Mouse (Mus musculus) stomach, embryonic 14.5 days (tissue): ENCODE results near the gene Dazl. TPM values are rescaled to one million over a fixed set of nuclear protein-coding genes. Genes with fewer than 3 reads are reported as not detected.

Experiments used
- ATAC-seq: fragments of 200-750 bp; cut with Nextera tagmentation; 2 replicates; pipeline ENCODE4 v1.8.0; 2017; ENCODE audit warnings: low read depth, moderate TSS enrichment; ENCODE audit not compliant: insufficient number of reproducible peaks, insufficient read depth, low FRiP score
- H3K27ac ChIP-seq: fragments of 300-500 bp; sonication (generic); 2 replicates; pipeline ENCODE4 v1.5.1; 2014; ENCODE audit warnings: mild to moderate bottlenecking, low read length, moderate library complexity, mixed read lengths
- H3K27me3 ChIP-seq: fragments of 300-500 bp; sonication (generic); 2 replicates; pipeline ENCODE4 v1.6.1; 2014; ENCODE audit warnings: low read length, control low read depth, mixed read lengths; ENCODE audit not compliant: control insufficient read depth, insufficient read depth
- H3K36me3 ChIP-seq: fragments of 300-500 bp; sonication (generic); 2 replicates; pipeline ENCODE4 v1.6.1; 2014; ENCODE audit warnings: mild to moderate bottlenecking, control low read depth, low read length, moderate library complexity, mixed read lengths; ENCODE audit not compliant: control insufficient read depth, insufficient read depth
- H3K4me1 ChIP-seq: fragments of 300-500 bp; sonication (generic); 2 replicates; pipeline ENCODE4 v1.6.1; 2014; ENCODE audit warnings: low read length, control low read depth, mixed read lengths; ENCODE audit not compliant: control insufficient read depth, insufficient read depth
- H3K4me2 ChIP-seq: fragments of 300-500 bp; sonication (generic); replicated peaks from 2 replicates; pipeline ENCODE4 v1.6.1; 2014; ENCODE audit warnings: low read depth, low read length, control low read depth
- H3K4me3 ChIP-seq: fragments of 300-500 bp; sonication (generic); 2 replicates; pipeline ENCODE4 v1.5.1; 2014; ENCODE audit warnings: low read depth, low read length, control low read depth
- H3K9ac ChIP-seq: fragments of 300-500 bp; sonication (generic); replicated peaks from 2 replicates; pipeline ENCODE4 v1.6.1; 2014; ENCODE audit warnings: low read depth, mild to moderate bottlenecking, control low read depth, low read length, moderate library complexity, mixed read lengths
- H3K9me3 ChIP-seq: fragments of 300-500 bp; sonication (generic); 2 replicates; pipeline ENCODE4 v1.6.1; 2016; ENCODE audit warnings: low read depth, low read length, control low read depth; ENCODE audit not compliant: control insufficient read depth
- WGBS: fragments of 180-500 bp; shearing (Covaris S2); extraction: QIAGEN DNeasy Blood & Tissue Kit; methylation state at CpG from one replicate; pipeline ENCODE4 v1.1.7; 2014; 5-methylcytosine and 5-hydroxymethylcytosine counted together
- polyA plus RNA-seq: library from polyadenylated mRNA; unstranded; fragments of >200 nt; fragmentation: Nextera tagmentation; extraction: Ambion mirVana; gene quantifications from 2 replicates; pipeline ENCODE4 v1.2.1, GENCODE M21; 2014

Gene Dazl
- polyA plus RNA-seq, 1 experiment from 2014 or later, result 0.54 TPM

DNA sequence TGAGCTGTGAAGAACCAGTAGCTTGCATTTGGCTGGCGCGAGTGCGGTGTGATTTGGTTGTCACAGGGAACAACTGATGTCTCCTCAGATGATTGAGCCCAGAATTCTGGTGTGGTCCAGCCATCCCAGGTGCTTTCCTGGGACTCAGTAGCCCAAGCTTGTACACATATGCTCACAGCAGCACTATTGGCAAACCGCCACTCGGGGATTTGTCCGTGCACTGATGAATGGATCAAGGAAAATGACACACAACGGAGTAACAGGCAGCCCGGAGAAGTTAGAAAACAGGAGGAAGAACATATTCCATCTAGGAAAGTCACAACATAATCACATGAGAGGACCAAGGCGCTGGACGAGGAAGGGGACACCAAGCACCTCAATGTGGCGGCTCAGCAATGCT is 60.6 kb downstream of the Dazl start:
- Histone ChIP-seq H3K9me3 (no peaks in the 10 kb centered on the region), H3K4me2 (no peak overlapping the region), H3K9ac (no peak overlapping the region), H3K4me3 (no peak overlapping the region), H3K27ac (no peak overlapping the region), H3K27me3 (no peaks in the 10 kb centered on the region), H3K36me3 (no peaks in the 10 kb centered on the region), H3K4me1 (no peaks in the 10 kb centered on the region)
- ATAC-seq, result no peak
- 85% methylated on average over 11 of the region's 11 CpGs for WGBS

DNA sequence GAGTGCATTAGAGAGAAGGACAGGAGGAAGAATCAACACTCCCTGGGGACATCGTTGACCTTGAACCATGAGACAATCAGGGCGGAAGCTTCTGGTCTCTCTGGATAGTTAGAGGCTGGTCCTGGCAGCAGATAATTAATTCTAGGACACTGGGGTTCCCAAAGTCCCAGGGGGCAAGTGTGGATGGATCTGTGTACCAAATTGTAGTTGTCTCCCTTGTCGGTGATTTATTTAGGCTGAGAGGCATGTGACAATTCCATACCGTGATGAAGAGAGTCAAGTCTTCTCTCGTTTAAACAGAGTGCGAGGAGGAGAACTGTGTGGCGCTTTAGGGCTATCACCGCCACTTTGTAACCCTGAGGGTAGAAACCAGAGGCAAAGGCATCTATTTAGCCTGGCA is 62.2 kb downstream of the Dazl start:
- H3K4me1 ChIP-seq, result no peaks in the 10 kb centered on the region
- 83% methylated on average over 8 of the region's 8 CpGs for WGBS
- no peak overlapping the region for H3K9ac ChIP-seq
- H3K4me3 ChIP-seq, result no peak overlapping the region
- no peak overlapping the region for H3K27ac ChIP-seq
- H3K9me3 ChIP-seq, result no peaks in the 10 kb centered on the region
- H3K27me3 ChIP-seq, result no peaks in the 10 kb centered on the region
- H3K4me2 ChIP-seq, result no peak overlapping the region
- no peak for ATAC-seq
- H3K36me3 ChIP-seq, result no peaks in the 10 kb centered on the region

DNA sequence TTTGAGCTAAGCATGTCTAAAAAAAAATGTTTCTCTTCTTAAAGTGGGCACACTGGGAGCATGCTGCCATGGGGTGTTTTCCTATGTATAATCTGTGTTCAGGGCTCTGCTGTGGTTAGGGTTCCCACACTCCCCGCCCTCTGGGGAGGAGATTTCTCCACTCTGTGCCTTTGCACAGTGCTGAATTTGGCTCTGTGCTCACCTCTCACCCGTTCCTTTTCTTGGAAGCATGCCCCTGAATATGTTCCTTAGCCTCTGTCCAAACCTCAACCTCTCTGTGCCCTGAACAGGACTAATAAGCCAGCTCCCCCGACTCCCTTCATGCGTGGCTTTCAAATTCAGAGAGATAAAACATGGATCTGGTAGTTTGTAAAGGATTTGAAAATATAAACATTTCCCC is 63.9 kb downstream of the Dazl start:
- 45% methylated on average over 4 of the region's 4 CpGs for WGBS

More for the DNA sequence above, 63.9 kb downstream of the Dazl start:
- peak; percentile 20; the same call in 1 of the 2 replicates for ATAC-seq
- Histone ChIP-seq H3K4me3 (no peak overlapping the region), H3K4me2 (no peak overlapping the region), H3K9ac (no peak overlapping the region), H3K36me3 (no peaks in the 10 kb centered on the region), H3K27ac (no peak overlapping the region; the same call in 1 of the 2 replicates), H3K4me1 (no peaks in the 10 kb centered on the region), H3K27me3 (no peaks in the 10 kb centered on the region), H3K9me3 (no peaks in the 10 kb centered on the region)

Other genes starting within 250 kb of the Dazl start
- gene Rftn1, start 103.0 kb downstream of the Dazl start, polyA plus RNA-seq, result 8.3 and 9.3 TPM in 2 replicates
- gene Plcl2, start 215.8 kb upstream of the Dazl start, polyA plus RNA-seq, result 5.1 and 5.9 TPM in 2 replicates